Mouse (Mus musculus) frontal cortex, adult 2 months (tissue): Measurements from ENCODE around the gene Trmt44. TPM values are rescaled to one million over a fixed set of nuclear protein-coding genes. Genes with fewer than 3 reads are reported as not detected.

Experiments used
- DNase-seq, 2 experiments: peaks; one replicate each; pipeline ENCODE4 v3.0.0; 2022; ENCODE audit warnings: low spot score in 1 of 2; ENCODE audit errors: extremely low spot score in 1 of 2
- polyA plus RNA-seq: library from polyadenylated mRNA; depleted of rRNA; stranded (reverse); fragments of >200 nt; gene quantifications from 2 replicates; pipeline ENCODE4 v1.2.3, GENCODE M21; 2012; rRNA removed

Trmt44 gene
- polyA plus RNA-seq, 1 experiment = 6.8 TPM

GRCm38 (mm10) chr5:35551855-35552837, 22.7 kb downstream of the Trmt44 start:
- DNase-seq = no peak

- no peak for DNase-seq
Observed at GRCm38 (mm10) chr5:35546127-35546526, 28.7 kb downstream of the Trmt44 start.

DNA sequence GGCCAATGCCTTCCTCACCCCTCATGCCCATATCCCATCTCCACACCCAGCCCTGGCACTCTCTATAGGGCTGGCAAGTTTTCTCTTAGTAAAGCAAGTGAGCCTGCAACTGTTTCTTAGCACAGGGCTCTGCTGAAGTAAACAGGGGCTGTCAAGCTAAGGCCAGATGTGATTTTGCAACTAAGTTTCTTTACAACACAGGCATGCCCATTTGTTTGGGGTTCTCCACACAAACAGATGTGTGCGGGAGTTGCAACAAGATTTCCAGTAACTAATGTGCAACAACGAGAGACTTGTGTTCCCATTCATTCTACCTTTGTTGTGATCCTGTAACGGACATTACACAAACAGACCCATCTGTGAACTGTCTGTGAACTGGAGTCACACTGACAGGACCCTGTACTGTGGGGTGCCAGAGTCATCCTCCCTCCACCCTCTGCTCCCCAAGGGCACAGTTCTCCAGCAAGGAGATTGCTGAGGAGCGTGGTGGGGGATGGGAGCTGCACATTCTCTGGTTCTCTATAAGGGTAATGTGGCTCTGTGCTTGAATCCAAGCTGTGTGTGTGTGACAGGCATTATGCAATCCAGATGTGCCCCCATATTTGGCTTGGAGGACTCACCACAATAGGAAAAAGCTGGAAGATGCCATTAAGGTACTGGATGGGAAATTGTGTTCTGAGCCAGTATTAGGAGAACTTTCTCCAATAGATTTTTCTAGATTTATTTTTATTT, 33.6 kb downstream of the Trmt44 start:
- DNase-seq = no peak

DNA sequence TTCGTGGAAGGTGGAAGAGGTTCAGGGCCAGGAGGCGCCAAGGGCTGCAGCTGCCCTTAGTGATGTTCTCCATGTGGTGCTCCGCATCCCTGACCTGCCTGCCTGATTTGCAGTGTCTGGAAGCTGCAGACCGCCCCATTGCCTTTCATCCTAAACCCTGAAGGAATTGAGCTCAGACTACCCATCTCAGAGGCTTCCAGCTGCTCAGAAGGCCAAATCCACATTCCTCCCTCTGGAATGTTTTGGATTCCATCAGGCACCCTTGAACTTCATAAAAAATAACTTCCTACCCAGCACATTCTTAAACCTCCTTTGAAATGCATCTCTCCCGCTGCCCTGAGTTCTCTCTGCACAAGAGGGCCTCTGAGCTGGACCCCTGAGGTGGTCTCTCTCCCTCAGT, 34.3 kb downstream of the Trmt44 start:
- no peak for DNase-seq

- no peak for DNase-seq
Observed at GRCm38 (mm10) chr5:35539576-35539975, 35.3 kb downstream of the Trmt44 start.

GRCm38 (mm10) chr5:35538022-35538421, 36.8 kb downstream of the Trmt44 start:
- DNase-seq = no peak

GRCm38 (mm10) chr5:35537474-35537873, 37.4 kb downstream of the Trmt44 start:
- DNase-seq = no peak

DNA sequence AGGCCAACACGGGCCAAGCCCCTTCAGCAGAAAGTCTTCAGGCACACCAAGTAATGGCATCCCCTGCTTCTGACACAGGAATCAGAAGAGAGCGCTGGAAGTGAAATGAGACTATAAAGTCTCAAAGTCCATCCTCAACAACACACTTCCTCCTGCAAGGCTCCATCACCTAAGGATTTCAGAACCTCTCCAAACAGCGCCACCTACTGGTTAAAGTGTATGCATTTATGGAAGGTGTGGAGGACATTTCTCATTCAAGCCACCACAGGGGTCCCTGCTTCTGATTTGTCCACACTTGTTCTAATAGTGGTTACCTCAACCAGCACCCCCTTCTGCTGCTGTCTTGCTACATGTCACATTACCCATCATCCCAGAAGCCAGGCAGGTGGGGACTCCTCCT, 38.6 kb downstream of the Trmt44 start:
- DNase-seq = no peak

DNA sequence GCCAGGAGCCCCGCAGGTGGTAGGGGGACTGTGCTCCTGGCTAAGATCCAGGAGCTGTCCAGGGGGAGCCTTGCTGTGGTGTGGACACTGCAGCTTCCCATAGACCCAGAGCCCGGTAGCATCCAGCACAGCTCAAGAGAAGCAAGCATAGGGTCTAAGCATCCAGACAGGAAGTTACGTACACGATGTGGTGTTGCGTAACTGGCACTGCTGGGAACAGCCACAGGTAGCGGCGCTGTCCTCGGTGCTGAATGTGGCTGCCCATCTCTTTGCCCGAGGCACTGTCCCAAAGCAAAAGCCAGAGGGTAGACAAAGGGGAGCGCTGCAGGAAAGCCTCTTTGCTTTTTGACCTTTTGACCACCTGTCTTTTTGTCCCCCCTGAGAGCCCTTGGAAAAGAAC, 43.3 kb downstream of the Trmt44 start:
- no peak for DNase-seq

- DNase-seq = peak in 1 of 2 experiments; percentile 70
Observed at GRCm38 (mm10) chr5:35530442-35530841, 44.4 kb downstream of the Trmt44 start.

GRCm38 (mm10) chr5:35525469-35526123, 49.3 kb downstream of the Trmt44 start, which contains the start of gene Cpz:
TSS of gene Cpz (minus strand) at chr5:35525698.
- no peak for DNase-seq

DNA sequence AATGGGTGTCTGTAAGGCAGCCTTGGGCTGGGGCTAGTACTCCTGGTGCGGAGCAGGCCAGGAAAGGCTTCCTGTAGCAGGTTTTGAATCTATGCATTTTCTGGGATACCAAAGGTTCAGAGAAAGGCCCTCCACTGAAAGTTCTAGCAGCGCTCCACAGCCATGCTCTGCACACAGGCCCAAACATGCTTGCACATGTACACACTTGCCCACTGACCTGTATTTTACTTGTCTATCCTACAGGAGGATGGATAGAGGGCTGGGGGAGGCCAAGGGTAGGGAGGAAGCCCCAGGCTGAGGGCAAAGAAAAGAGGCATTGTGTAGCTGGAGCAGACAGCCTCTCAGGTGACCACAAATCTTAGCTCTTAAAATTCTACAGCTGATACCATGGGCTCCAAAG, 50.5 kb downstream of the Trmt44 start:
- no peak for DNase-seq

- peak in 1 of 2 experiments; percentile 85 for DNase-seq
Observed at GRCm38 (mm10) chr5:35523735-35524134, 51.1 kb downstream of the Trmt44 start.

DNA sequence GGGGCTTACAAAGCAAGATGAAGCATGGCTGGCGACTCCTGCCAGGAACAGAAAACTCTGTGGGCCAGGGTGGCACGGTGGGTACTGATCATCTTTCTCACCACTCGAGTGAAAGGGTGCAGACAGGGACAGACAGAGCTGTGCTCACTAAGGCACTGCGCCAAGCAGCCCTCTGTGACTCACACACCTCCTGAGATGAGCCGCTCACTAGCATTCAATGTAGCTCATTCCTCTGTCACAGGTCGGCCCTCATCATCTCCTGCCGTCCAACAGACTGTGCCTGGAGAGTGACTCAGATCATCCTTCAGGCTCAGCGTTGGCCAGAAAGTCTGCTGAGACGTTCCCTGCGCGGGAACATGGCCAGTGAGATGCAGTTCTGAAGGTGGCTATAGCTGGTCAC, 58.1 kb downstream of the Trmt44 start:
- DNase-seq = peak in 1 of 2 experiments; percentile 37

DNA sequence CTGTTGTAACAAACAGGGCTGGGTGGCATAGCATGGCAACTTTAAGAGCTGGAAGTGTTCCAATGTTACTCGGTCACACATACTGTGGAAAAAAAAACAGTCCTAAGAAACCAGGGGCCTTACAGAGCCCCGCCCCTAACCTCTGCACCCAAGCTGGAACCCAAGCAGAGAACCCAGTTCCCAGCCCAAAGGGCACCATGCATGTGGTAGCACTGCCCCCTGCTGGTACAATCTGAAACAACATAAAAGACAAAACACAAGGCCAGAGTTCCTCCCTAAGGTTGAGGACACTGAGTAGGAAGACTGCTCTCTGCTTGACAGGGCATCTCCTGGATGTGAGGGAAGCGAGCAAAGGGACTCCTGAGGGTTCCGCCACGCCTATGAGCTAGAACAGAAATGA, 64.3 kb downstream of the Trmt44 start:
- peak in 1 of 2 experiments; percentile 89 for DNase-seq

Other genes starting within 250 kb of the Trmt44 start
- gene Hmx1, start 186.0 kb downstream of the Trmt44 start, polyA plus RNA-seq = not detected in 2 replicates
- 0.42 and 0.64 TPM in 2 replicates for gene Cpz, start 49.4 kb downstream of the Trmt44 start, polyA plus RNA-seq
- 28.0 and 29.4 TPM in 2 replicates for gene Acox3, start 8.0 kb upstream of the Trmt44 start, polyA plus RNA-seq
- 5.1 and 6.2 TPM in 2 replicates for gene Htra3, start 104.7 kb upstream of the Trmt44 start, polyA plus RNA-seq
- gene Sh3tc1, start 164.9 kb upstream of the Trmt44 start, polyA plus RNA-seq = 1.1 and 1.6 TPM in 2 replicates
- gene Ablim2, start 182.8 kb upstream of the Trmt44 start, polyA plus RNA-seq = 113 and 135 TPM in 2 replicates